Mouse (Mus musculus) lung, adult 10 weeks (tissue): ENCODE measurements around the gene Zfp672. TPM values are rescaled to one million over a fixed set of nuclear protein-coding genes. Genes with fewer than 3 reads are reported as not detected.

Experiments used
- polyA plus RNA-seq: library from polyadenylated mRNA; stranded (reverse); fragments of 350-450 nt; fragmentation: Illumina TruSeq; extraction: RNeasy Lipid Tissue Mini Kit (QIAGEN cat#74804); gene quantifications from one replicate; pipeline ENCODE4 v1.2.3, GENCODE M21; 2014; ENCODE audit warnings: low read depth, low replicate concordance; ENCODE audit not compliant: insufficient read depth

Zfp672 gene
- polyA plus RNA-seq, result 25.2 TPM

DNA sequence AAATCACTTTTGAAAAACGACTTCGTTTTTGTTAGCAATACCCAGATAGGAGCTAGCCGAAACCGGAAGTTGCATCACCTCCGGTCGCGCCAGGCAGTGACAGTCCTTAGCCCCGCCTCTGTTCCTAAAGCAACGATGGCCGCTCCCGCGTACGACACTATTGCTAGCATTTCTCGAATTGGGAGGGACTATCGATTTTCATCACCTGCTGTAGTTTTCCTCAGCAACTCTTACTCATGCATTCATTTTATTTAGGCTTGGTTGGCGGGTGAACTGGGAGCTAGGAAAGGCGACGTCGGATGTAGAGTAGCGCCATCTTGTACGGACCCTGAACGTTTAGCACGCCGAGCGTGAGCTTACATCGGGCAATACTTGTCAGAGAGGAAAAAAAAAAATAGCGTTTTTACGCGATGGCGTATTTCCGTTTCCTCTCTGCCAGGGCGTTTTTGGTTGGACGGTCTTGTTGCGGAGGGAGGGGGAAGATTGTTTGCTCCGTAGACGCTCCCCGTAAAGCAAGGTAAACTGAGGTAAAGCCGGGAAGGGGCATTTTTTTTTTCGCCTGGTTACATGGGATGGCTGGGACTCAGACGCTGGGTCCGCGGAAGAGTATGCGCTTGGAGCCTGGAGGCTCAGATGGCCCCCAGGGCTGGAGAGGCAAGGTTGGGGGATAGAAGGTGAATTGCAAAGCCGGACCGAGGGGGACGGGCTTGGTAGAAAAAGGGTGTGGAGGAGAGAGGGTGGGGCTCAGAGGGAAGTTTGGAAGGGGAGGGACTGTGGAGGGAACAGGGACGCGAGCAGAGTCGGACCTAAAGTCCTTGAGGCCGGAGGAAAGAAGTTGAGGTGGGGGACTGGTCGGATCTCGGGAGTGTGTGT lies at the start of gene Zfp672, which contains the start of gene Sh3bp5l:
Gene Zfp672 (minus strand): TSS at position 64 of the 873 bp plus-strand sequence.
Gene Sh3bp5l (plus strand): TSS at position 449 of the 873 bp plus-strand sequence.

DNA sequence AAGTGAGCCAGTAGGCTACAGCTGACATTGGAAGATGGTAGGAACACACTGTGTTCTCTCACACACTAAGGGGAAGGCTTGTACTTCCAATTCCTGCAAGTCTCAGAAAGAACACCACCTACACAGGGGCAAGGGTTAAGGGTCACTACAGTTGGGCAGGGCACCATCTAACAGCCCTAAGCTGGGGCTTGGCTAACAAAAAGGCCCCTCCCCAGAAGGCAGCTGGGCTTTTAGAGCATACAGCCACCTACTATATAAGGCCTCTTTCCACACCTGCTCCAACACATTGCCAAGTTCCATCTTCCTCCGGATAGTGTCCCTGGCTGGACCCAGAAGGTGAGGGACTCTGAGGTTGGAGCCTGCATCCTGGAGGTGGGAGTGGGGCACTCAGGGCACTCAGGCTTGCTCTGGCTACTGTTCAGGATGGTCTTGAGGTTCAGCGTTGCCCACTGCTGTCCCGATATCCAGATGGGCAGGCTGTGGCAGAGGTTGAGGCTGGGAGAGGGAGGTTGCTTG lies 48.7 kb upstream of the Zfp672 start, which contains the start of gene Lypd8:
Gene Lypd8 (plus strand): TSS at position 281 of the 516 bp plus-strand sequence.

DNA sequence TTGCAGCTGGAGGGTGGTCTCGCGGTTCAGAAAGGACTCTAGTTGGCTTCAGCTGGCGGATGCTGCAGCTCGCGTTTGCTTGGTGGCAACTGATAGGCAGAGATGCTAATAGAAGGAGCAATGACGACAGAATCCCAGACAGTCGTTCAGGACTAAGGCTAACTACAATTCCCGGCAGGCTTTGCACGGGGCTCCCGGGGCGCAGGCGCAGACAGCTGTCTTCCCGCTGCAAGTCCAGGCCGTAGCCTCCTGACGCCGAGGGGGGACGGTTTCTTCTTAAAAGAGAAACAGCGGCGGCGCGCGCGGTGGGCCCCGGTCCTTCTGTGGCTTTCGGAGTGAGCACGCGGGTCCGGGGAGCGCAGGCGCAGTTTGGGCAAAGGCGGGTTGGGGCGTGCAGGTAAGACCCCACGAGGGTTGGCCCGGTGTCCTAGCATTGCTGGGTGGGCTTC lies 23.3 kb downstream of the Zfp672 start, which contains the start of gene Zfp692:
Gene Zfp692 (plus strand): TSS at position 210 of the 449 bp plus-strand sequence.

DNA sequence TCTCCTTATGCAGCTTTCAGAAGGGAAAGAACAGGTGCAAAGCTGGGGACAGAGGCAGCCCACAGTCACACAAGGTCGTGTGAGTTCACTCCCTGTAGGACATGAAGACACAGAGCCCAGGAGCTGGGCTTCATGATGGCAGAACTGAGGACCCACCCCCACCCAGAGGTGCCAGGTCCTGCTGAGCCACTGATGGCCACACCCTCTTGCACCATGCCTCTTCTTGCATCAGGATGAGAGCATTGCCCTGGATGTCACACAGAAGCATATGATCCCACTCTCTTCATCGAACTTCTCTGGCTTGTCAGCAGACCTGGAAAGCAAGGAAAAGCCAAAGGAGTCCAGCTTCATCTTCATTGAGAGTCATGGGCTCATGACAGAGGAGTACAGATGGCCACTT lies 55.6 kb downstream of the Zfp672 start, which contains the start of gene 4930438A08Rik:
Gene 4930438A08Rik (plus strand): TSS at position 228 of the 400 bp plus-strand sequence.

Other genes with a start within 250 kb of the Zfp672 start
- gene Gm12248, start 237.2 kb downstream of the Zfp672 start, polyA plus RNA-seq, result not detected
- 48.9 TPM for gene Cnot8, start 226.2 kb downstream of the Zfp672 start, polyA plus RNA-seq
- 3.2 TPM for gene Gemin5, start 161.8 kb downstream of the Zfp672 start, polyA plus RNA-seq
- 37.1 TPM for gene Mrpl22, start 158.7 kb downstream of the Zfp672 start, polyA plus RNA-seq
- gene Igtp, start 130.8 kb downstream of the Zfp672 start, polyA plus RNA-seq, result 25.1 TPM
- 15.3 TPM for gene Irgm2, start 130.7 kb downstream of the Zfp672 start, polyA plus RNA-seq
- gene 4930438A08Rik, start 55.5 kb downstream of the Zfp672 start, polyA plus RNA-seq, result not detected
- gene Zfp692, start 23.3 kb downstream of the Zfp672 start, polyA plus RNA-seq, result 7.7 TPM
- gene Sh3bp5l, start 385 bp upstream of the Zfp672 start, polyA plus RNA-seq, result 20.4 TPM
- gene Lypd8, start 48.7 kb upstream of the Zfp672 start, polyA plus RNA-seq, result 0.82 TPM
- gene 1810065E05Rik, start 90.8 kb upstream of the Zfp672 start, polyA plus RNA-seq, result not detected
- not detected for gene Gm12253, start 102.2 kb upstream of the Zfp672 start, polyA plus RNA-seq
- not detected for gene Lypd9, start 122.6 kb upstream of the Zfp672 start, polyA plus RNA-seq
- not detected for gene Olfr30, start 131.9 kb upstream of the Zfp672 start, polyA plus RNA-seq
- gene Olfr332, start 162.2 kb upstream of the Zfp672 start, polyA plus RNA-seq, result not detected
- gene Olfr331, start 172.2 kb upstream of the Zfp672 start, polyA plus RNA-seq, result not detected
- not detected for gene Olfr330, start 204.5 kb upstream of the Zfp672 start, polyA plus RNA-seq
- not detected for gene Olfr329-ps, start 216.1 kb upstream of the Zfp672 start, polyA plus RNA-seq
- gene Olfr328, start 225.3 kb upstream of the Zfp672 start, polyA plus RNA-seq, result not detected
- gene Olfr224, start 240.2 kb upstream of the Zfp672 start, polyA plus RNA-seq, result not detected
- gene Olfr325, start 247.4 kb upstream of the Zfp672 start, polyA plus RNA-seq, result not detected